ENCODE assay signal across 8 mouse cellular contexts in the genomic region with DNA sequence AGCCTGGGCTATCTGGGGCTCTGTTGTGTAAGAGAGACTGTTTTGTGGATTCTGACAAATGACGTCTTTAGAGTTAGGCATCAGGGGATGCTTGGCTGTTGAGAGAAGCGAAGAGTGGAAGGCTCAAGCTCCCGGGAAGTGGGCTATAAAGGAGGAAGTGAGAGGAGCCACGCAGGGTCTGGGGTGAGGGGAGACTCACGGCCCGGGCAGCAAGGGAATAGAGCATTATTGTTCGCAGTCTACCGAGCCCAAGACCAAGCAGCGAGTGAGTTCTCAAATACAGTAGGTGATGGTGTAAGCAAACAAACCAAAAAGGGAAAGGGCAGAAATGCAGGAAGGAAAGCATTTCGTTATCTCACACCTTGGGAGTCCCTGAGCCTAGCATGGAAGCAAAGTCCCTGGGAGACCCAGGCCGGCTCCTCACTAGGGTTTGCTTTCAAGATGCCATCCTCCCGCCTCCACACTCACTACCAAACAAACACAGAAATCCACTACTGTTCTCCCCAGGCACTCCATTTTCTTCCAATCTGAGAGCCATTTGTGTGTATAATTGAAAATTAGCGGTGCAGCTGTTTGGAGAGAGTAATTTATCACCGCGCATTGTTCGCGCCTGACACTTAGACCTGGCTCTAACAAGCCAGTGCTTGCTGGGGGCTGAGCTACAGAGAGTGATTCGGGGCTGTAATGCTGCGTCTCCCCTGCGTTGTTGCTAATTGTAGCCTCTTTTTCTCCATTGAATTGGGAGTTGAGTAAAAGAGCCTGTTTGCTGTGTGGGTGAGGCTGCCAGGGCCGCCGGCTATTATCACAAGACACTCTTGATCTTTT.
DNase-seq lines count a peak whose midpoint lies in the region; ATAC-seq and TF ChIP-seq lines count a peak whose summit lies in the region.

No protein-coding gene starts in this region.

- no peaks in the 10 kb centered on the region for H3K36me3 ChIP-seq in heart, postnatal 0 days (replicated peaks; ENCODE audit: control insufficient read depth, insufficient read depth, low read length)
- no peaks in the 10 kb centered on the region for H3K36me3 ChIP-seq in forebrain, embryonic 16.5 days (ENCODE audit: control insufficient read depth, insufficient read depth)
- no peaks in the 10 kb centered on the region for H3K36me3 ChIP-seq in midbrain, postnatal 0 days (ENCODE audit: insufficient read depth, low read length)

- ATAC-seq in heart, postnatal 0 days (ENCODE audit: insufficient read depth, low read depth): no peak
- peak; percentile 96 for ATAC-seq in forebrain, embryonic 16.5 days
- peak; percentile 70 for ATAC-seq in midbrain, postnatal 0 days (ENCODE audit: low FRiP score)

- no peak overlapping the region for H3K27ac ChIP-seq in heart, postnatal 0 days (ENCODE audit: low read depth)
- peak overlapping the region; percentile 20 for H3K27ac ChIP-seq in forebrain, embryonic 16.5 days (ENCODE audit: low read length)
- H3K27ac ChIP-seq in midbrain, postnatal 0 days (ENCODE audit: low read depth, low read length): no peak overlapping the region; the same call in 1 of the 2 replicates

- H3K9me3 ChIP-seq in heart, postnatal 0 days (replicated peaks; ENCODE audit: control insufficient read depth, low read length): no peaks in the 10 kb centered on the region
- H3K9me3 ChIP-seq in forebrain, embryonic 16.5 days (ENCODE audit: control insufficient read depth, low read length): no peaks in the 10 kb centered on the region
- no peaks in the 10 kb centered on the region for H3K9me3 ChIP-seq in midbrain, postnatal 0 days (ENCODE audit: low read length)

- 49% methylated on average over 22 of the region's 22 CpGs for WGBS in heart, postnatal 0 days
- WGBS in forebrain, embryonic 16.5 days: 5% methylated on average over 22 of the region's 22 CpGs
- 54% methylated on average over 22 of the region's 22 CpGs for WGBS in midbrain, postnatal 0 days

- H3K4me2 ChIP-seq in heart, postnatal 0 days (ENCODE audit: low read depth, low read length): peak overlapping the region; percentile 21; the same call in 1 of the 2 replicates
- peak overlapping the region; percentile 55 for H3K4me2 ChIP-seq in forebrain, embryonic 16.5 days (ENCODE audit: low read length)
- H3K4me2 ChIP-seq in midbrain, postnatal 0 days (ENCODE audit: low read depth, low read length, poor library complexity, severe bottlenecking): peak overlapping the region; percentile 12; the same call in 1 of the 2 replicates

- no peak for TF ChIP-seq CTCF in heart, postnatal 0 days (IDR thresholded peaks at IDR 0.05; ENCODE audit: low read depth)
- TF ChIP-seq CTCF in brain, embryonic 14.5 days (IDR thresholded peaks at IDR 0.05; ENCODE audit: borderline replicate concordance, extremely low read depth, insufficient read depth, insufficient read length): no peak
- TF ChIP-seq CTCF in midbrain, postnatal 0 days (IDR thresholded peaks at IDR 0.05): no peak

- H3K9ac ChIP-seq in heart, postnatal 0 days (replicated peaks; ENCODE audit: low read depth, low read length): no peak overlapping the region
- H3K9ac ChIP-seq in forebrain, embryonic 16.5 days (replicated peaks; ENCODE audit: low read depth, low read length): peak overlapping the region; percentile 43
- H3K9ac ChIP-seq in midbrain, postnatal 0 days (replicated peaks; ENCODE audit: low read length, poor library complexity, severe bottlenecking): no peak overlapping the region

- TF ChIP-seq POLR2A in brain, embryonic 14.5 days (IDR thresholded peaks at IDR 0.05; ENCODE audit: borderline replicate concordance, extremely low read depth, insufficient read depth, insufficient read length, poor library complexity, severe bottlenecking): no peak

- no peaks in the 10 kb centered on the region for H3K27me3 ChIP-seq in heart, postnatal 0 days (ENCODE audit: control insufficient read depth, insufficient read depth, low read length)
- H3K27me3 ChIP-seq in forebrain, embryonic 16.5 days (replicated peaks; ENCODE audit: control insufficient read depth, insufficient read depth, low read length): peaks cover 40% of the 10 kb centered on the region
- H3K27me3 ChIP-seq in midbrain, postnatal 0 days (ENCODE audit: insufficient read depth, low read length): no peaks in the 10 kb centered on the region

- no peaks in the 10 kb centered on the region for H3K4me1 ChIP-seq in heart, postnatal 0 days (ENCODE audit: control insufficient read depth, insufficient read depth)
- H3K4me1 ChIP-seq in forebrain, embryonic 16.5 days (replicated peaks; ENCODE audit: control insufficient read depth, insufficient read depth, low read length): peaks cover 15% of the 10 kb centered on the region
- H3K4me1 ChIP-seq in midbrain, postnatal 0 days (ENCODE audit: insufficient read depth, low read length): peaks cover 6% of the 10 kb centered on the region; the same call in 1 of the 2 replicates

- no peak overlapping the region for H3K4me3 ChIP-seq in heart, postnatal 0 days (ENCODE audit: low read depth, low read length)
- peak overlapping the region; percentile 31 for H3K4me3 ChIP-seq in forebrain, embryonic 16.5 days (replicated peaks; ENCODE audit: low read length)
- no peak overlapping the region for H3K4me3 ChIP-seq in midbrain, postnatal 0 days (ENCODE audit: low read depth, low read length)

- no peak for TF ChIP-seq EP300 in heart, postnatal 0 days (IDR thresholded peaks at IDR 0.05; ENCODE audit: low read depth)

- DNase-seq in heart, postnatal 0 days (ENCODE audit: low spot score): no peak
- DNase-seq in heart, postnatal 4 days: no peak
- peak; percentile 97 for DNase-seq in brain, embryonic 14.5 days (ENCODE audit: low read depth)
- peak; percentile 67 for DNase-seq in midbrain, postnatal 0 days (ENCODE audit: low spot score)
- DNase-seq in thymus, postnatal 14 days: no peak
- no peak for DNase-seq in gastrocnemius, adult 18-20 months (ENCODE audit: low spot score)
- DNase-seq in thymus, postnatal 36 days: no peak

Comparison
In these comparisons a context has a peak if more than half of its experiments do, and no peak if none do; other contexts are left out.
1. DNase-seq: peak in brain, embryonic 14.5 days (single experiment) and midbrain, postnatal 0 days (single experiment); none in heart, postnatal 0 days (single experiment), heart, postnatal 4 days (single experiment), thymus, postnatal 14 days (single experiment), gastrocnemius, adult 18-20 months (single experiment) and thymus, postnatal 36 days (0 of 2).
2. Peak in every context shown above with its lines, with median percentiles within 50 percentile points of each other: H3K4me2 ChIP-seq.